Mouse (Mus musculus) CH12.LX (cell line): Measurements from ENCODE around the gene Phf3.

ENCODE experiments used
- CHD1 ChIP-seq: IDR thresholded peaks from 2 replicates; pipeline ENCODE4 v1.6.1; 2012; ENCODE audit warnings: low read depth, low read length, improper control_type of control experiment, inconsistent platforms
- CHD2 ChIP-seq: IDR thresholded peaks from 2 replicates; pipeline ENCODE4 v1.6.1; 2011; ENCODE audit warnings: low read length, improper control_type of control experiment
- POLR2A ChIP-seq: IDR thresholded peaks from 2 replicates; pipeline ENCODE4 v1.6.1; 2011; ENCODE audit warnings: low read depth, mild to moderate bottlenecking, improper control_type of control experiment, low read length
- RAD21 ChIP-seq: IDR thresholded peaks from 2 replicates; pipeline ENCODE4 v1.6.1; 2011; ENCODE audit warnings: low read depth, mild to moderate bottlenecking, low read length, improper control_type of control experiment, moderate library complexity
- SMC3 ChIP-seq: IDR thresholded peaks from 2 replicates; pipeline ENCODE4 v1.6.1; 2011; ENCODE audit warnings: low read depth, low read length, improper control_type of control experiment

DNA sequence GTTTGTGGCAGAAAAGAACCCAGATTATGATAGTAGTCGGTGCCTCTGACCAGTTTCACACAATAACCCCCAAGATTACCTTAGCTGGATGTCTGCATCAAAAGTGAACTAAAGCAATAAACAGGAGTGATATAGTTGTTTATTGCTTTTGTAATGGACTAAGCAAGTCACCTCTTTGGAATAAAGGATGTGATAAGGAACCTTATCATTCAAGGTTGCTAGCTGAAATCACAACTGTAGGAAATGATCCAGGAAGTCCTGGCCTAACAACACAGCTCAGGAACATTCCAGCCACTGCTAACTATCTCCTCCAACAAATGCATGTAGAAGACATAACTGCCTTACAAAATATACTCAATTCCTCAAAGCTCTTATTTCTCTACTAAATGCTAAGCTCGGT lies 22.8 kb downstream of the Phf3 start:
- TF ChIP-seq SMC3 (no peak), POLR2A (no peak), CHD1 (no peak), RAD21 (no peak), CHD2 (no peak)
